Mouse (Mus musculus) telencephalon, adult 2 months (tissue): ENCODE data around the gene Fbxo11.
"Not testable (repeated sequence)": the region's sequence is repeated elsewhere in the genome, so short reads cannot be mapped to it uniquely, and the experiment has no call there.

Source experiments
- DNase-seq: peaks from one replicate; pipeline ENCODE4 v3.0.0-alpha.2; 2011; ENCODE audit warnings: low read depth, low spot score

Gene Fbxo11

GRCm38 (mm10) chr17:87963081-87964075, 101.7 kb downstream of the Fbxo11 start:
- no peak for DNase-seq

GRCm38 (mm10) chr17:87959931-87960330, 105.2 kb downstream of the Fbxo11 start:
- DNase-seq, result not testable (repeated sequence)

GRCm38 (mm10) chr17:87959406-87959805, 105.7 kb downstream of the Fbxo11 start:
- DNase-seq, result not testable (repeated sequence)

- DNase-seq, result no peak
Observed at GRCm38 (mm10) chr17:87958283-87958682, 106.8 kb downstream of the Fbxo11 start.

GRCm38 (mm10) chr17:87957096-87957840, 107.8 kb downstream of the Fbxo11 start:
- no peak for DNase-seq

GRCm38 (mm10) chr17:87954618-87955124, 110.4 kb downstream of the Fbxo11 start:
- DNase-seq, result not testable (repeated sequence)

GRCm38 (mm10) chr17:87948965-87949584, 116.0 kb downstream of the Fbxo11 start:
- DNase-seq, result peak; percentile 18
